Mouse (Mus musculus): ENCODE results near the gene Clint1. TPM values are rescaled to one million over a fixed set of nuclear protein-coding genes. Genes with fewer than 3 reads are reported as not detected.

Gene Clint1
- 81.8 and 92.9 TPM in 2 replicates for polyA plus RNA-seq (2015; fragmentation: Nextera tagmentation; extraction: Ambion mirVana)

GRCm38 (mm10) chr11:45851516-45852123 is at the start of gene Clint1:
Clint1 (plus strand) TSS chr11:45852051.
- peaks cover 39% of the 10 kb centered on the region for H3K4me1 ChIP-seq
- H3K4me2 ChIP-seq, result peak within 1 kb of the TSS; percentile 73
- H3K27ac ChIP-seq, result peak within 1 kb of the TSS; percentile 82
- peak within 1 kb of the TSS; percentile 96 for H3K4me3 ChIP-seq
- under 1% methylated on average over 42 of the region's 57 CpGs for WGBS
- no peaks in the 10 kb centered on the region for H3K9me3 ChIP-seq
- ATAC-seq (ENCODE audit: insufficient number of reproducible peaks, insufficient read depth, low FRiP score, low TSS enrichment, low read depth), result peak; percentile 84
- peak within 1 kb of the TSS; percentile 98 for H3K9ac ChIP-seq
- peaks cover 23% of the 10 kb centered on the region; the same call in 1 of the 2 replicates for H3K36me3 ChIP-seq
- H3K27me3 ChIP-seq, result no peaks in the 10 kb centered on the region

DNA sequence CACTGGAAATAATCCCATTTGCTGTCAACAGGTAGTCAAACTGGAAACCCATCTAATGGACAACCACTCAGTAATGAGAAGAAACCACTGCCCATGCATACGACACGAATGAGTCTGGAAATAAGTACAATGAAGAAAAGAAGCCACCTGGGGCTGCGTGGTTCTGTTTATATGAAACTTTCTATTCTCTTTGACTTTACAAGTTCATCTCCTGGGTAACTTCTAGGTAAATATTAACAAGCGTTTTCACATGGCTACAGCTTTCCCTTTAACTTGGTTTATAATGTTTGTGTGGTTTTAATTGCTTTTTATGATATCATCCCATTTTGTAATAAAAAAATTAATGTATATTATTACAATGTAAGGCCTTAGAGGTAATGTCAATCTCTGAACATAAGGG is 47.8 kb upstream of the Clint1 start:
- no peaks in the 10 kb centered on the region for H3K27me3 ChIP-seq
- no peak overlapping the region for H3K27ac ChIP-seq
- H3K9me3 ChIP-seq, result no peaks in the 10 kb centered on the region
- H3K36me3 ChIP-seq, result no peaks in the 10 kb centered on the region
- ATAC-seq (ENCODE audit: insufficient number of reproducible peaks, insufficient read depth, low FRiP score, low TSS enrichment, low read depth), result no peak
- H3K4me1 ChIP-seq, result peaks cover 13% of the 10 kb centered on the region
- no peak overlapping the region for H3K4me2 ChIP-seq
- no peak overlapping the region for H3K4me3 ChIP-seq
- H3K9ac ChIP-seq, result no peak overlapping the region
- 82% methylated on average over 4 of the region's 4 CpGs for WGBS

DNA sequence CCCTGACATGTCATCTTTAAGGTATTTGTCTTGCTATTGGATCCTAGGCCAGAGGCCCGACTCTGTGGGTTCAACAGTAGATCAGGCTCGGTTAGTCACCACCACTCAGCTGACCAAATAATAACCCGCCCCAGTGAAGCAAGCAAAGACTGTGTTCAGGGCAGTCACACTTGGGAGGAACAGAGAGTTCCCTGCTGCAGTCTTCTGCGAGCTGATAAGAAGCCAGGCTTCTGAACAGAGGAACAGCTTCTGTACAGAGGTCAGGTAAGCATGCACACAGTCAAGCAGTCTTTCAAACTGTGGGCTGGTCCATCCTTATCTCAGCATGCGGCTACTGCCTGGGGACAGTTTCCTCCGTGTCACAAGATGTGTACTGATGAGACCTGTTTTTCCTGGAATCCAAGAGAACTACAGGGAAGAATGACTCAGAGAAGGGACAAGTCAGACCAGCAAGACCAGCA is 46.5 kb upstream of the Clint1 start:
- H3K4me2 ChIP-seq, result no peak overlapping the region
- H3K27ac ChIP-seq, result no peak overlapping the region
- H3K36me3 ChIP-seq, result no peaks in the 10 kb centered on the region
- H3K9me3 ChIP-seq, result no peaks in the 10 kb centered on the region
- no peak for ATAC-seq (ENCODE audit: insufficient number of reproducible peaks, insufficient read depth, low FRiP score, low TSS enrichment, low read depth)
- no peak overlapping the region for H3K4me3 ChIP-seq
- no peaks in the 10 kb centered on the region; the same call in 1 of the 2 replicates for H3K4me1 ChIP-seq
- no peaks in the 10 kb centered on the region for H3K27me3 ChIP-seq
- H3K9ac ChIP-seq, result no peak overlapping the region
- WGBS, result 66% methylated on average over 6 of the region's 6 CpGs

DNA sequence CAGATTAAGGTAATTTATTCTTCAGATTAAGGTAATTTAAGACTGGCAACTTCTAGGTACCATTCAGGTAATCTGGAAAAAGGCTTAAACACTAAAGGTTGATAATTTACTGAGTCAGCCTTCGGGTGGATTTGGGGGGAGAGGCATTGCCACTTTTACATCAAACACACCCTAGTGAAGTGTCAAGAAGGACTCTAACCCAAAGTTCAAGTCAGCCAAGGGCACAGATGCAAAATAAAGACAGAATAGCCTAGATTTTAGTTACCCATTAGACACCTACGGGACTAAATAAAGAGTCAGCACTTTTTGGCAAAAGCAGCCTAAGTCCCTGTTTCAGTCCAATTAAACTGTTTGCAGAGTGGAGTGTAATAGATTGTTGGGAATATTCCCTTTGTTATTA is 46.0 kb upstream of the Clint1 start:
- Histone ChIP-seq H3K4me2 (no peak overlapping the region), H3K9me3 (no peaks in the 10 kb centered on the region), H3K4me1 (no peaks in the 10 kb centered on the region), H3K27me3 (no peaks in the 10 kb centered on the region), H3K36me3 (no peaks in the 10 kb centered on the region), H3K9ac (no peak overlapping the region), H3K4me3 (no peak overlapping the region), H3K27ac (no peak overlapping the region)
- 76% methylated on average over 2 of the region's 2 CpGs for WGBS
- no peak for ATAC-seq (ENCODE audit: insufficient number of reproducible peaks, insufficient read depth, low FRiP score, low TSS enrichment, low read depth)

DNA sequence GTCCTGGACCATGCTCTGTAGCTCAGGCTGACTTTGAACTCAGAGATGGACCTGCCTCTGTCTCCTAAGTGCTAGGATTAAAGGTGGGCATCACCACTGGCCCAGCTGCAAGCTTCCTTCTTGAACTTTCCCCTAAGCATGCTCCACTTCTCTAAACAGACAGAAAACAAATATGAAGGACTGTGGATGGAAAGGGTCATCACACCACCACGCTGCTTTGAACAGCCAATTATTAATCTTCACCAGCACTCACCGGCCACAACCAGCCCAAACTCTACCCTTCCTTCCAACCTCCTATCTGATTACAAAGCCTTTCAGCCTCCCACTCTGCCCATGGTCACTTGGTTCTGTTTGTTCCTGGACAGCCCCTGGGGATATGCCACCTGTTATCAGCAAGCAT is 45.6 kb upstream of the Clint1 start:
- Histone ChIP-seq H3K4me1 (no peaks in the 10 kb centered on the region), H3K9ac (no peak overlapping the region), H3K4me2 (no peak overlapping the region), H3K27ac (no peak overlapping the region), H3K4me3 (no peak overlapping the region), H3K36me3 (no peaks in the 10 kb centered on the region), H3K9me3 (no peaks in the 10 kb centered on the region), H3K27me3 (no peaks in the 10 kb centered on the region)
- WGBS, result 81% methylated on average over 2 of the region's 2 CpGs
- no peak for ATAC-seq (ENCODE audit: insufficient number of reproducible peaks, insufficient read depth, low FRiP score, low TSS enrichment, low read depth)

DNA sequence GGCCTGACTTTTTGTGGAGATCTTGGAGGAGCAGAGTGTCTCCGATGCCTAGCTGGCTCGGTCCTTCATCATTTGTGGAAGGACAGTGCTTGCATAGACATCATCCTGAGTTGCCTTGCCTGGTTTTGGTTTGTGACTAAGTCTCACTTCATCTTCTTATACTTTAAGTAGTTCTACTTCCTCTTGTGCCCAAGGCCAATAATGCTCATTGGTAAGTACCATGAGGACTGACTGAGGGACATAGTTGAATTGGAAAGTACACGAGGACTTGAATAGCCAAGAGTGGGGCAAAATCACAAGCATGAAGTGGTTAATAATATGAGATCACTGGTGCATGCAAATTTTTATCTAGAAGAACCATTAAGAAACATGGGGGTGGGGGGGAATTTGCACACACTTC is 45.0 kb upstream of the Clint1 start:
- Histone ChIP-seq H3K4me2 (no peak overlapping the region), H3K9ac (no peak overlapping the region), H3K27ac (no peak overlapping the region), H3K27me3 (no peaks in the 10 kb centered on the region), H3K9me3 (no peaks in the 10 kb centered on the region), H3K36me3 (no peaks in the 10 kb centered on the region), H3K4me1 (no peaks in the 10 kb centered on the region), H3K4me3 (no peak overlapping the region)
- no peak for ATAC-seq (ENCODE audit: insufficient number of reproducible peaks, insufficient read depth, low FRiP score, low TSS enrichment, low read depth)
- WGBS, result 84% methylated on average over 3 of the region's 3 CpGs

DNA sequence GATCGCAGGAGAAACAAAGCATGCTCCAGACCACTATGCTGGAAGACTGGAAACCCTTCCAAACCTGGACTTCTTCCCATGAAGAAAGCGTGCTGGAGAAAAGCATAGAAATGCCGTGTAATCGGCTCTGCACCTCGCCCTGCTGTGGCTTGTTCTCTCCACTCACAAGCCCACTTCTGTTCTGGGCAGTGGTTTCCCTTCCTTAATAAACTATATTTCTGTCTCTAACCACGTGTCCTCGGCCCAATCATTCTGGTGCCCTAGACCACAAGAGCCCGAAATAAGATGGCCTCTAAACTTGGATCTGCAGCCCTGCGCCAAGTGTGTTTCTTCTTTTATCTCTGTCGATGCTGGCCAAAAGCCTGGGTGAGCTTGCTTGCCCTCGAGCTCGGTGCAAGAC is 44.0 kb upstream of the Clint1 start:
- H3K4me3 ChIP-seq, result no peak overlapping the region
- H3K36me3 ChIP-seq, result no peaks in the 10 kb centered on the region
- no peaks in the 10 kb centered on the region for H3K27me3 ChIP-seq
- ATAC-seq (ENCODE audit: insufficient number of reproducible peaks, insufficient read depth, low FRiP score, low TSS enrichment, low read depth), result no peak
- H3K9me3 ChIP-seq, result no peaks in the 10 kb centered on the region
- WGBS, result 79% methylated on average over 12 of the region's 12 CpGs
- H3K27ac ChIP-seq, result no peak overlapping the region
- H3K4me2 ChIP-seq, result no peak overlapping the region
- H3K4me1 ChIP-seq, result no peaks in the 10 kb centered on the region
- no peak overlapping the region for H3K9ac ChIP-seq

DNA sequence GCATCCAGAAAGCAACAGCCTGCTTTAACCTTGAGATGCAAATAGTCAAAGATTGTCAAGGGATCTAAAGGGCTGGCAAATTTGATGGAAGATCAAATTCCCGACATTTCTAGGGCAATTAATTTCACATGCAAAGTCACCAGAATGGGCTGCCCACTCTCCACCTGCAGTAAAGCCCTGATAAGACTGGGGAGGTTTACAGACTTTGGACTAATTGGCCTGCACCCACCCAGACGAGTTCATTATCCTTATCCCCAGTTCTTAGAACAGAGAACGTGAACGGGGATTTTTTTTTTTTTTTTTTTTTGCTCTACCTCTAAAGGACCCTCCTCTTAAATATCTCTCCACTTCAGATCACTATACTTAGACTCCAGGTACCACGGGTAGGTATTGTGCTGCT is 42.4 kb upstream of the Clint1 start:
- 35% methylated on average over 5 of the region's 5 CpGs for WGBS

GRCm38 (mm10) chr11:45810056-45810455 is 41.8 kb upstream of the Clint1 start:
- no peaks in the 10 kb centered on the region for H3K27me3 ChIP-seq
- H3K4me3 ChIP-seq, result no peak overlapping the region
- no peak overlapping the region for H3K4me2 ChIP-seq
- H3K36me3 ChIP-seq, result no peaks in the 10 kb centered on the region
- ATAC-seq (ENCODE audit: insufficient number of reproducible peaks, insufficient read depth, low FRiP score, low TSS enrichment, low read depth), result no peak
- H3K9me3 ChIP-seq, result no peaks in the 10 kb centered on the region
- WGBS, result 60% methylated on average over 6 of the region's 6 CpGs
- no peak overlapping the region for H3K9ac ChIP-seq
- H3K27ac ChIP-seq, result no peak overlapping the region
- H3K4me1 ChIP-seq, result no peaks in the 10 kb centered on the region

More for the DNA sequence above, 42.4 kb upstream of the Clint1 start:
- Histone ChIP-seq H3K36me3 (no peaks in the 10 kb centered on the region), H3K9me3 (no peaks in the 10 kb centered on the region), H3K27me3 (no peaks in the 10 kb centered on the region), H3K27ac (no peak overlapping the region), H3K4me1 (no peaks in the 10 kb centered on the region), H3K4me2 (no peak overlapping the region), H3K4me3 (no peak overlapping the region), H3K9ac (no peak overlapping the region)
- no peak for ATAC-seq (ENCODE audit: insufficient number of reproducible peaks, insufficient read depth, low FRiP score, low TSS enrichment, low read depth)

GRCm38 (mm10) chr11:45810805-45811204 is 41.0 kb upstream of the Clint1 start:
- H3K9me3 ChIP-seq, result no peaks in the 10 kb centered on the region
- H3K4me3 ChIP-seq, result no peak overlapping the region
- H3K9ac ChIP-seq, result no peak overlapping the region
- no peak overlapping the region for H3K4me2 ChIP-seq
- no peaks in the 10 kb centered on the region for H3K36me3 ChIP-seq
- ATAC-seq (ENCODE audit: insufficient number of reproducible peaks, insufficient read depth, low FRiP score, low TSS enrichment, low read depth), result no peak
- no peaks in the 10 kb centered on the region for H3K27me3 ChIP-seq
- 92% methylated on average over 8 of the region's 8 CpGs for WGBS
- no peak overlapping the region for H3K27ac ChIP-seq
- H3K4me1 ChIP-seq, result no peaks in the 10 kb centered on the region; the same call in 1 of the 2 replicates

DNA sequence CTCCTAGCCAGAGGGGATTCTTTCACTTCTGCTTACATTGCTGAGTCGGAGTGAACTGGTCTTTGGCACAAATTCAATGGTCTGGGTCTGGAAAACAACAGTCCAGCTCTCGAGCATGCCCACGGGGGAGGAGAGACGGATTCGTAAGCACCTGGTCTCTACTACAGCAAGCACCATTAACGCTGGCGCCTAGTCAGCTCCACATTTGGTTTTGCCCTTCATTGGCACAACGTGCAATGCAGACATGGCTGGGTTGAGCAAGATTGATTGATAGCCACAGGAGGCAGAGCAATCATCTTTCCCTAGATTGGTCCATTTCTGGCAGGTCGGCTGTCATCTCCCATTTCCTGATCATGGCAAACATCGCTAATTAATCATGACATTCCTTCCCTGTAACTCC is 36.2 kb upstream of the Clint1 start:
- no peaks in the 10 kb centered on the region for H3K9me3 ChIP-seq
- no peaks in the 10 kb centered on the region for H3K27me3 ChIP-seq
- H3K9ac ChIP-seq, result no peak overlapping the region
- no peak overlapping the region for H3K4me3 ChIP-seq
- no peak overlapping the region for H3K27ac ChIP-seq
- H3K4me2 ChIP-seq, result no peak overlapping the region
- ATAC-seq (ENCODE audit: insufficient number of reproducible peaks, insufficient read depth, low FRiP score, low TSS enrichment, low read depth), result no peak
- WGBS, result 67% methylated on average over 10 of the region's 10 CpGs
- H3K4me1 ChIP-seq, result no peaks in the 10 kb centered on the region; the same call in 1 of the 2 replicates
- H3K36me3 ChIP-seq, result no peaks in the 10 kb centered on the region

- no peak overlapping the region for H3K27ac ChIP-seq
- no peaks in the 10 kb centered on the region; the same call in 1 of the 2 replicates for H3K4me1 ChIP-seq
- H3K9ac ChIP-seq, result no peak overlapping the region
- WGBS, result 70% methylated on average over 1 of the region's 1 CpGs
- H3K4me3 ChIP-seq, result no peak overlapping the region
- H3K27me3 ChIP-seq, result no peaks in the 10 kb centered on the region
- no peak overlapping the region for H3K4me2 ChIP-seq
- no peak for ATAC-seq (ENCODE audit: insufficient number of reproducible peaks, insufficient read depth, low FRiP score, low TSS enrichment, low read depth)
- no peaks in the 10 kb centered on the region for H3K36me3 ChIP-seq
- no peaks in the 10 kb centered on the region for H3K9me3 ChIP-seq
These were observed 35.1 kb upstream of the Clint1 start for GRCm38 (mm10) chr11:45816712-45817111.
